ENCODE assay signal across 13 mouse cellular contexts in genomic region chr5:116654486-116655420, GRCm38 (mm10).
A peak's percentile ranks its signal among the peaks of the same experiment; 100 is the strongest.
DNase-seq lines count a peak whose midpoint lies in the region; ATAC-seq lines count a peak whose summit lies in the region.
"Had no signal": no experiment of that assay in that cellular context is flagged by ENCODE, and none has a peak within 500 bp of the region (broad histone marks: within the 10 kb centered on the region; RNA-seq: fewer than 3 reads in every experiment).

No protein-coding gene starts in this region.

- no peak for ATAC-seq in CD4-positive, CD25-positive, alpha-beta regulatory T cell, adult 4 months

- peak; percentile 19 to 34 for DNase-seq in frontal cortex, postnatal 36 days (ENCODE audit: low spot score in 2 of 2)
- DNase-seq in frontal cortex, postnatal 25 days (ENCODE audit: low spot score in 2 of 2) = no peak
- peak; percentile 18 for DNase-seq in MN1 (ENCODE audit: low spot score)
- DNase-seq in Muller cell, postnatal 12 days (ENCODE audit: inconsistent ontology term) = peak; percentile 33
- DNase-seq in left cerebral cortex, postnatal 14 days (ENCODE audit: low spot score in 2 of 2) = peak; percentile 44 to 77
- no peak for DNase-seq in kidney, adult 11 months
- DNase-seq: cerebellum, postnatal 10 days; heart, adult 11 months; kidney, adult 8-10 months; kidney, postnatal 36 days; liver, embryonic 13.5 days; thymus, postnatal 4 days had no signal

- intact Hi-C loops in left cerebral cortex, postnatal 14 days (cut with DNase I) = loop anchor here (5.0 kb wide), 1 partner anchor 62 kb away; the partner anchor contains the start of gene Srrm4

Comparison
In these comparisons a context has a peak if more than half of its experiments do, and no peak if none do; other contexts are left out.
1. DNase-seq: peak in frontal cortex, postnatal 36 days (2 of 2), MN1 (single experiment), Muller cell, postnatal 12 days (single experiment) and left cerebral cortex, postnatal 14 days (2 of 2); none in frontal cortex, postnatal 25 days (0 of 2) and kidney, adult 11 months (single experiment).